Mouse (Mus musculus): ENCODE measurements around the gene Mgmt. TPM values are rescaled to one million over a fixed set of nuclear protein-coding genes. Genes with fewer than 3 reads are reported as not detected.

The Mgmt gene
- total and polyA plus RNA-seq, 3 experiments = not detected

GRCm38 (mm10) chr7:136847601-136848000, 46.8 kb upstream of the Mgmt start:
- Histone ChIP-seq H3K27ac (ENCODE audit: control insufficient read depth, low read depth, low read length) (no peak overlapping the region), H3K4me3 (ENCODE audit: control insufficient read depth in 1 of 2, insufficient read depth in 1 of 2, low read depth in 2 of 2, low read length in 2 of 2) (no peak overlapping the region), H3K36me3 (ENCODE audit: control insufficient read depth in 1 of 2, insufficient read depth in 2 of 2, low read length in 2 of 2) (no peaks in the 10 kb centered on the region), H3K79me2 (ENCODE audit: control insufficient read depth, insufficient read depth, low read length, poor library complexity) (no peaks in the 10 kb centered on the region), H3K4me1 (ENCODE audit: control insufficient read depth in 1 of 2, insufficient read depth in 2 of 2, low read length in 2 of 2) (no peaks in the 10 kb centered on the region), H3K9ac (ENCODE audit: control insufficient read depth, low read depth, low read length, poor library complexity, severe bottlenecking) (no peak overlapping the region), H3K27me3 (ENCODE audit: control insufficient read depth in 1 of 2, insufficient read depth in 2 of 2, low read length in 2 of 2) (no peaks in the 10 kb centered on the region), H3K9me3 (replicated peaks; ENCODE audit: insufficient read depth, low read length) (no peaks in the 10 kb centered on the region)
- TF ChIP-seq CHD1 (IDR thresholded peaks at IDR 0.05; ENCODE audit: low read depth, low read length) (no peak), MAX (IDR thresholded peaks at IDR 0.05; ENCODE audit: low read length) (no peak), RCOR1 (IDR thresholded peaks at IDR 0.05; ENCODE audit: low read depth, low read length) (no peak)
- no peak for DNase-seq (ENCODE audit: low read depth, low spot score)

DNA sequence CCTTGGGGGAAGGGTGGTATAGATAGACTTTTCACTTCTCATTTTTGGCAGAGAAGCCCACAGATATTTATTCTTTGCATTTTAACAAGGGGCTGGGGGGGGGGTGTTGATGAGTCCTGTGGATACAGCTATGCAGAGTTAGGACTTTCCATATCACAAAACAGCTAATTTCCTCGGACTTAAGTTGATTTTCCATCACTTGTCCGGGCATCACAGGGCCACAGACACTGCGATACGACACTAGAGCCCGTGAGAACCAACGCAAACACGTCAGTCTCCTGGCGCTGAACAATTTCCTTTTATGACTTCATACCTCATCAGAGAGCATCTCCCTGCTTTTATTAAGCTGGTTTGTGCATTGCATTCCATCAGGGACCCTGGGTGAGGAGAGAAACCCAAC, 45.7 kb upstream of the Mgmt start:
- TF ChIP-seq CHD2 (IDR thresholded peaks at IDR 0.05; ENCODE audit: low read length) (no peak), ZKSCAN1 (IDR thresholded peaks at IDR 0.05; ENCODE audit: low read depth, low read length) (no peak), ETS1 (IDR thresholded peaks at IDR 0.05; ENCODE audit: low read depth, low read length) (no peak), CHD1 (IDR thresholded peaks at IDR 0.05; ENCODE audit: low read depth, low read length) (no peak), MAFK (IDR thresholded peaks at IDR 0.05; ENCODE audit: borderline replicate concordance, low read depth, low read length) (no peak), MYB (IDR thresholded peaks at IDR 0.05; ENCODE audit: low read depth, low read length) (no peak), CTCF (IDR thresholded peaks at IDR 0.05 in 2 of 3, conservative IDR thresholded peaks at IDR 0.05 in 1 of 3; ENCODE audit: control insufficient read depth in 1 of 3, insufficient read depth in 1 of 3, low read depth in 2 of 3, low read length in 3 of 3, poor library complexity in 1 of 3, severe bottlenecking in 1 of 3) (no peak), POLR2AphosphoS2 (IDR thresholded peaks at IDR 0.05; ENCODE audit: low read length) (no peak), TBP (IDR thresholded peaks at IDR 0.05; ENCODE audit: low read depth, low read length) (no peak), UBTF (IDR thresholded peaks at IDR 0.05; ENCODE audit: borderline replicate concordance, insufficient read depth, low read depth, low read length) (no peak), TAL1 (IDR thresholded peaks at IDR 0.05; ENCODE audit: low read length) (no peak), MEF2A (IDR thresholded peaks at IDR 0.05; ENCODE audit: extremely low read depth, insufficient replicate concordance, low read depth, low read length, poor library complexity, severe bottlenecking) (no peak), USF2 (IDR thresholded peaks at IDR 0.05; ENCODE audit: borderline replicate concordance in 1 of 2, insufficient read depth in 1 of 2, low read depth in 1 of 2, low read length in 2 of 2) (no peak), JUND (IDR thresholded peaks at IDR 0.05; ENCODE audit: low read depth, low read length) (no peak), POLR2A (IDR thresholded peaks at IDR 0.05; ENCODE audit: control insufficient read depth in 1 of 2, insufficient read depth in 1 of 2, low read depth in 1 of 2, low read length in 2 of 2, poor library complexity in 1 of 2) (no peak), EP300 (IDR thresholded peaks at IDR 0.05; ENCODE audit: low read depth in 1 of 2, low read length in 2 of 2) (no peak), MAX (IDR thresholded peaks at IDR 0.05; ENCODE audit: low read length) (no peak)
- no peaks in the 10 kb centered on the region for H3K4me1 ChIP-seq (ENCODE audit: control insufficient read depth in 1 of 2, insufficient read depth in 2 of 2, low read length in 2 of 2)
- H3K79me2 ChIP-seq (ENCODE audit: control insufficient read depth, insufficient read depth, low read length, poor library complexity) = no peaks in the 10 kb centered on the region
- H3K27ac ChIP-seq (ENCODE audit: control insufficient read depth, low read depth, low read length) = no peak overlapping the region
- H3K9me3 ChIP-seq (replicated peaks; ENCODE audit: insufficient read depth, low read length) = no peaks in the 10 kb centered on the region
- no peaks in the 10 kb centered on the region for H3K27me3 ChIP-seq (ENCODE audit: control insufficient read depth in 1 of 2, insufficient read depth in 2 of 2, low read length in 2 of 2)
- DNase-seq (ENCODE audit: low read depth, low spot score) = no peak
- H3K36me3 ChIP-seq (ENCODE audit: control insufficient read depth in 1 of 2, insufficient read depth in 2 of 2, low read length in 2 of 2) = no peaks in the 10 kb centered on the region
- H3K4me3 ChIP-seq (ENCODE audit: control insufficient read depth in 1 of 2, insufficient read depth in 1 of 2, low read depth in 2 of 2, low read length in 2 of 2) = no peak overlapping the region
- H3K9ac ChIP-seq (ENCODE audit: control insufficient read depth, low read depth, low read length, poor library complexity, severe bottlenecking) = no peak overlapping the region
